Mouse (Mus musculus): Measurements from ENCODE around the gene Vps33b.
"Not testable (repeated sequence)": the region's sequence is repeated elsewhere in the genome, so short reads cannot be mapped to it uniquely, and the experiment has no call there.

The Vps33b gene

GRCm38 (mm10) chr7:80318670-80319069 is 49.2 kb downstream of the Vps33b start:
- DNase-seq (ENCODE audit: low spot score in 2 of 2), result no peak

GRCm38 (mm10) chr7:80319846-80320496 is 50.5 kb downstream of the Vps33b start:
- DNase-seq (ENCODE audit: low spot score in 2 of 2), result no peak

GRCm38 (mm10) chr7:80323336-80323735 is 53.9 kb downstream of the Vps33b start:
- DNase-seq (ENCODE audit: low spot score in 2 of 2), result no peak

GRCm38 (mm10) chr7:80324043-80324815 is 54.8 kb downstream of the Vps33b start, which contains the start of gene Rccd1:
Rccd1 (minus strand) TSS chr7:80324454.
- peak; percentile 93 for DNase-seq (ENCODE audit: low spot score in 2 of 2)

GRCm38 (mm10) chr7:80324816-80325119 is 55.3 kb downstream of the Vps33b start:
- not testable (repeated sequence) for DNase-seq (ENCODE audit: low spot score in 2 of 2)

GRCm38 (mm10) chr7:80325292-80325868 is 55.9 kb downstream of the Vps33b start:
- DNase-seq (ENCODE audit: low spot score in 2 of 2), result no peak

GRCm38 (mm10) chr7:80326076-80326475 is 56.6 kb downstream of the Vps33b start:
- no peak for DNase-seq (ENCODE audit: low spot score in 2 of 2)

GRCm38 (mm10) chr7:80330278-80330677 is 60.8 kb downstream of the Vps33b start:
- no peak for DNase-seq (ENCODE audit: low spot score in 2 of 2)

GRCm38 (mm10) chr7:80331433-80331832 is 62.0 kb downstream of the Vps33b start:
- no peak for DNase-seq (ENCODE audit: low spot score in 2 of 2)

- no peak for DNase-seq (ENCODE audit: low spot score in 2 of 2)
Observed at GRCm38 (mm10) chr7:80334848-80335247, 65.4 kb downstream of the Vps33b start.

- DNase-seq (ENCODE audit: low spot score in 2 of 2), result no peak
Observed at GRCm38 (mm10) chr7:80336932-80337331, 67.5 kb downstream of the Vps33b start.

- peak in 1 of 2 experiments; percentile 15 for DNase-seq (ENCODE audit: low spot score in 2 of 2)
Observed at GRCm38 (mm10) chr7:80339371-80339770, 69.9 kb downstream of the Vps33b start.

GRCm38 (mm10) chr7:80339793-80340628 is 70.6 kb downstream of the Vps33b start:
- peak; percentile 96 to 98 for DNase-seq (ENCODE audit: low spot score in 2 of 2)

GRCm38 (mm10) chr7:80340793-80341192 is 71.3 kb downstream of the Vps33b start, which contains the start of gene Unc45a:
Unc45a (minus strand) TSS chr7:80341005.
- DNase-seq (ENCODE audit: low spot score in 2 of 2), result peak; percentile 60 to 72
